Mouse (Mus musculus) MEL (cell line): ENCODE data around the gene B230217C12Rik.

Source experiments
- CTCF ChIP-seq, 3 experiments: IDR thresholded peaks in 2 of 3; conservative IDR thresholded peaks in 1 of 3; 2 replicates each; pipeline ENCODE4 v1.5.1; 2011 to 2012; ENCODE audit warnings: low read length in 3 of 3, low read depth in 2 of 3, mild to moderate bottlenecking in 2 of 3, improper control_type of control experiment in 1 of 3, inconsistent platforms in 1 of 3, mixed read lengths in 1 of 3, moderate library complexity in 1 of 3; ENCODE audit not compliant: control insufficient read depth in 1 of 3, insufficient read depth in 1 of 3, poor library complexity in 1 of 3, severe bottlenecking in 1 of 3
- E2F4 ChIP-seq: IDR thresholded peaks from 2 replicates; pipeline ENCODE4 v1.6.1; 2011; ENCODE audit warnings: low read depth, low read length, improper control_type of control experiment, borderline replicate concordance
- GABPA ChIP-seq: IDR thresholded peaks from 2 replicates; pipeline ENCODE4 v1.6.1; 2012; ENCODE audit warnings: low read depth, mild to moderate bottlenecking, inconsistent platforms, low read length, improper control_type of control experiment, moderate library complexity
- GATA1 ChIP-seq: IDR thresholded peaks from 2 replicates; pipeline ENCODE4 v1.6.1; 2011; ENCODE audit warnings: low read depth, low read length, improper control_type of control experiment
- MAFK ChIP-seq: IDR thresholded peaks from 2 replicates; pipeline ENCODE4 v1.6.1; 2011; ENCODE audit warnings: low read depth, mild to moderate bottlenecking, low read length, improper control_type of control experiment, borderline replicate concordance
- MAZ ChIP-seq: IDR thresholded peaks from 2 replicates; pipeline ENCODE4 v1.6.1; 2012; ENCODE audit warnings: low read depth, mild to moderate bottlenecking, inconsistent platforms, low read length, improper control_type of control experiment
- NELFE ChIP-seq: IDR thresholded peaks from 2 replicates; pipeline ENCODE4 v1.6.1; 2011; ENCODE audit warnings: low read depth, low read length, improper control_type of control experiment
- NRF1 ChIP-seq: IDR thresholded peaks from 2 replicates; pipeline ENCODE4 v1.6.1; 2014; ENCODE audit warnings: low read depth, mild to moderate bottlenecking, inconsistent platforms, low read length, improper control_type of control experiment, moderate library complexity; ENCODE audit not compliant: poor library complexity, insufficient read depth, severe bottlenecking
- POLR2A ChIP-seq, 2 experiments: IDR thresholded peaks; 2 replicates each; pipeline ENCODE4 v1.6.1; 2011 to 2012; ENCODE audit warnings: low read length in 2 of 2, mild to moderate bottlenecking in 2 of 2, control low read depth in 1 of 2, improper control_type of control experiment in 1 of 2, low read depth in 1 of 2, moderate library complexity in 1 of 2; ENCODE audit not compliant: control insufficient read depth in 1 of 2, insufficient read depth in 1 of 2, poor library complexity in 1 of 2
- RAD21 ChIP-seq: IDR thresholded peaks from 2 replicates; pipeline ENCODE4 v1.6.1; 2011; ENCODE audit warnings: mild to moderate bottlenecking, low read depth, low read length, improper control_type of control experiment
- TCF12 ChIP-seq: IDR thresholded peaks from 2 replicates; pipeline ENCODE4 v1.6.1; 2014; ENCODE audit warnings: low read depth, mild to moderate bottlenecking, inconsistent platforms, low read length, improper control_type of control experiment, moderate library complexity
- USF1 ChIP-seq: IDR thresholded peaks from 2 replicates; pipeline ENCODE4 v1.6.1; 2014; ENCODE audit warnings: low read depth, mild to moderate bottlenecking, inconsistent platforms, low read length, improper control_type of control experiment, moderate library complexity
- USF2 ChIP-seq, 2 experiments: IDR thresholded peaks; 2 replicates each; pipeline ENCODE4 v1.6.1; 2011 to 2012; ENCODE audit warnings: improper control_type of control experiment in 2 of 2, low read length in 2 of 2, borderline replicate concordance in 1 of 2, inconsistent platforms in 1 of 2, low read depth in 1 of 2, mild to moderate bottlenecking in 1 of 2; ENCODE audit not compliant: insufficient read depth in 1 of 2
- ZNF384 ChIP-seq: IDR thresholded peaks from 2 replicates; pipeline ENCODE4 v1.6.1; 2012; ENCODE audit warnings: low read depth, mild to moderate bottlenecking, inconsistent platforms, low read length, improper control_type of control experiment

- TF ChIP-seq NELFE: no peak
- no peak for TF ChIP-seq E2F4
- no peak for TF ChIP-seq CTCF (IDR thresholded peaks at IDR 0.05 in 2 of 3, conservative IDR thresholded peaks at IDR 0.05 in 1 of 3; ENCODE audit: control insufficient read depth in 1 of 3, insufficient read depth in 1 of 3, low read depth in 2 of 3, low read length in 3 of 3, poor library complexity in 1 of 3, severe bottlenecking in 1 of 3)
- no peak for TF ChIP-seq TCF12
- no peak for TF ChIP-seq RAD21
- TF ChIP-seq USF1: no peak
- TF ChIP-seq GABPA: no peak
- no peak for TF ChIP-seq NRF1
- no peak for TF ChIP-seq POLR2A (IDR thresholded peaks at IDR 0.05; ENCODE audit: control insufficient read depth in 1 of 2, insufficient read depth in 1 of 2, low read depth in 1 of 2, low read length in 2 of 2, poor library complexity in 1 of 2)
- TF ChIP-seq MAZ: no peak
- no peak for TF ChIP-seq MAFK
- no peak for TF ChIP-seq GATA1
- TF ChIP-seq ZNF384: no peak
- TF ChIP-seq USF2 (IDR thresholded peaks at IDR 0.05; ENCODE audit: borderline replicate concordance in 1 of 2, insufficient read depth in 1 of 2, low read depth in 1 of 2, low read length in 2 of 2): no peak
These were observed 27.5 kb upstream of the B230217C12Rik start for GRCm38 (mm10) chr11:97813085-97813484.
